Mouse (Mus musculus) gastrocnemius, postnatal 10 days (tissue): ENCODE measurements around the gene Ucp2. TPM values are rescaled to one million over a fixed set of nuclear protein-coding genes. Genes with fewer than 3 reads are reported as not detected.

Experiments
- total RNA-seq, 2 experiments: library from RNA; stranded (reverse); gene quantifications; 2 replicates each; pipeline ENCODE4 v1.2.3; 2021

Ucp2 gene
- total RNA-seq, 2 experiments from 2014 or later, result 133 to 155 TPM

Other genes with a start within 250 kb of the Ucp2 start
- gene P4ha3, start 207.8 kb upstream of the Ucp2 start, total RNA-seq, result 1 to 10 TPM; 3.5 to 5.7 TPM
- gene C2cd3, start 121.1 kb upstream of the Ucp2 start, total RNA-seq, result 1 to 10 TPM; 6.3 to 9.2 TPM
- gene Ppme1, start 121.0 kb upstream of the Ucp2 start, total RNA-seq, result 10 to 100 TPM; 32.0 to 40.2 TPM
- 10 to 100 TPM; 77.1 to 79.5 TPM for gene Ucp3, start 20.3 kb upstream of the Ucp2 start, total RNA-seq
- gene Dnajb13, start 21.6 kb downstream of the Ucp2 start, total RNA-seq, result not detected
- 1 to 10 TPM; 8.2 to 8.9 TPM for gene Coa4, start 43.7 kb downstream of the Ucp2 start, total RNA-seq
- gene Rab6a, start 114.1 kb downstream of the Ucp2 start, total RNA-seq, result 10 to 100 TPM; 74.9 to 75.2 TPM
- 10 to 100 TPM; 79.2 to 87.0 TPM for gene Mrpl48, start 115.0 kb downstream of the Ucp2 start, total RNA-seq
- gene Plekhb1, start 169.1 kb downstream of the Ucp2 start, total RNA-seq, result 10 to 100 TPM; 19.6 to 25.2 TPM
- 10 to 100 TPM; 51.6 to 55.3 TPM for gene Fam168a, start 213.3 kb downstream of the Ucp2 start, total RNA-seq